Mouse (Mus musculus) lung, adult 2 months (tissue): ENCODE data around the gene Dhx37. TPM values are rescaled to one million over a fixed set of nuclear protein-coding genes. Genes with fewer than 3 reads are reported as not detected.
A peak's percentile ranks its signal among the peaks of the same experiment; 100 is the strongest.

Experiments used
- DNase-seq: peaks from one replicate; pipeline ENCODE4 v3.0.0; 2022
- H3K4me1 ChIP-seq: fragments of 200-500 bp; 2 replicates; pipeline ENCODE4 v1.6.1; 2011; ENCODE audit warnings: low read length; ENCODE audit not compliant: control insufficient read depth, insufficient read depth
- H3K4me3 ChIP-seq: fragments of 200-500 bp; replicated peaks from 2 replicates; pipeline ENCODE3; 2011; ENCODE audit warnings: low read depth, mild to moderate bottlenecking, control low read depth, low read length; ENCODE audit errors: extremely low read depth
- CTCF ChIP-seq: fragments of 200-500 bp; IDR thresholded peaks from 2 replicates; pipeline ENCODE4 v1.5.1; 2011; ENCODE audit warnings: mild to moderate bottlenecking, low read length, control low read depth; ENCODE audit not compliant: insufficient read depth
- POLR2A ChIP-seq: fragments of 200-500 bp; IDR thresholded peaks from 2 replicates; pipeline ENCODE4 v1.6.1; 2011; ENCODE audit warnings: low read depth, mild to moderate bottlenecking, control low read depth, low read length, borderline replicate concordance; ENCODE audit errors: extremely low read depth
- WGBS: fragments of 180-500 bp; shearing (Covaris S2); methylation state at CpG from one replicate; pipeline ENCODE4 v1.1.7; 2018; 5-methylcytosine and 5-hydroxymethylcytosine counted together
- polyA plus RNA-seq: library from polyadenylated mRNA; depleted of rRNA; stranded (reverse); fragments of >200 nt; gene quantifications from 2 replicates; pipeline ENCODE4 v1.2.3, GENCODE M21; 2012; rRNA removed

Dhx37 gene
- 11.1 and 13.4 TPM in 2 replicates for polyA plus RNA-seq

DNA sequence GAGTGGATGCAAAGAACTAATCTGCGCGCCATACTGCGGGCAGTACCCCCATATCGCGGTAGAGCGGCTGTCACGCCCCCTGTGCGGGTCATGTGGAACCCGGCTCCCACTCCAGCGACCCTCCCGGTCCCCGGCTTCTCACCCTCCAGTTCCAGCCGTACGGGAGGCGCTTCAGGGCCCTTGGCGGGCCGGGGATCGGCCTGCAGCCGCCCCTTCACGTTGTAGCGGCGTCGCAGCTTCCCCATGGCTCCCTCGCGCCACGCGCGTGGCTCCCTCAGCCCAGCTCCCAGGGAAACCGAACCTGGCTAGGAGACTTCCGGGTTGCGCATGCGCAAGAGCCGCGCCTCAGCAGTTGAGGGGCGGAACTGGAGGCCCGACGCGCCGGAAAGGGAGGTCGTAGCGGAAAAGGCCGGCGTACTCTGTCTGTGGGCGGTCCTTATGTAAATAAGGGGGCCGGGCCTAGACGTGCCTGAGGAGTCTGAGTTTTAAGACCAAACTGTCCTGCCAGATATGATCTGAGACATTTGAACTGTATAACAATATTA is at the start of gene Dhx37:
Dhx37 (minus strand) TSS at position 329 of the 545 bp plus-strand sequence.
- Histone ChIP-seq H3K4me1 (peaks cover 2% of the 10 kb centered on the region; the same call in 1 of the 2 replicates), H3K4me3 (peak within 1 kb of the TSS; percentile 78)
- TF ChIP-seq CTCF, result no peak
- TF ChIP-seq POLR2A, result peak; percentile 53; the same call in 1 of the 2 replicates
- under 1% methylated on average over 46 of the region's 46 CpGs for WGBS
- DNase-seq, result peak; percentile 87

DNA sequence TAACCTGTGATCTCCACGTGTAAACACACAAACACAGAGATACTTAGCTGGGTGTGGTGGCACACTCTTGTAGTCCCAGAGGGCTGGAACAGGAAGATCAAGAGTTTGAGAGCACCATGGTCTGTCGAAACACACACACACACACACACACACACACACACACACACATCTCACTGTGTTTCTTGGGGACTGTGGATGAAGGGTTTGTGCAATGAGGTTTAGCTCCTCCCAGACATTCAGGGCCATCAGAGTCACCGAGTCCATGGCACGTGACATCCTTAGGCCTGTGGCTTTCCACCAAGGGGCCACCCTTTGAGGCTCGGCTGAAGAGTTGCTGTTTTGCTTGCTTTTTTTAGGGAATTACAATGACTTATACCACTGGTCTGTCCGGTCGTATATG is 48.6 kb upstream of the Dhx37 start:
- Histone ChIP-seq H3K4me1 (no peaks in the 10 kb centered on the region), H3K4me3 (no peak overlapping the region)
- 79% methylated on average over 7 of the region's 7 CpGs for whole genome bisulfite sequencing
- DNase-seq, result no peak
- TF ChIP-seq CTCF (no peak), POLR2A (no peak)

GRCm38 (mm10) chr5:125480434-125481231 is 46.7 kb upstream of the Dhx37 start:
- TF ChIP-seq CTCF (no peak), POLR2A (no peak)
- peaks cover 2% of the 10 kb centered on the region; the same call in 1 of the 2 replicates for H3K4me1 ChIP-seq
- no peak overlapping the region for H3K4me3 ChIP-seq
- DNase-seq, result no peak
- 84% methylated on average over 11 of the region's 11 CpGs for WGBS

GRCm38 (mm10) chr5:125479376-125479775 is 45.5 kb upstream of the Dhx37 start:
- no peak for DNase-seq
- no peak overlapping the region for H3K4me3 ChIP-seq
- WGBS, result 94% methylated on average over 3 of the region's 3 CpGs
- TF ChIP-seq POLR2A, result no peak
- TF ChIP-seq CTCF, result no peak
- H3K4me1 ChIP-seq, result peaks cover 2% of the 10 kb centered on the region; the same call in 1 of the 2 replicates

DNA sequence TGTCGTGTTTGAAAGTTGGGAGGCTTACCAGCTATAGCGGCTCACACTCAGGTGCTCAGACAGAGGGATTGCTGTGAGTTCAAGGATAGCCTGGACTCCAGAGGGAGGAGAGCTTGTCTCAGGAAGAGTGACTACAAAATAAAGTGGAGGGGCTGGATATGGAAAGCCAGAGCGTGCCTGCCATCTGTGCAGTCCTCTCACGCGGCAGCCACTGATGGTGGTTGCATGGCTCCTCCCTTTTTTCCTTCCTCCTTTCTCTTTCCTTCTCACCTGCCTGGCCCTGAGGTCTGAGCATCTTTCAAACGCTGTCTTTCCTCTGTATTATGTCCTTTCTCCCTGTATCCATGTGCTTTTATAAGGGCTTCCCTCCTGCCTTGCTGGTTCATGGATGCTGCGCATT is 44.1 kb upstream of the Dhx37 start:
- Histone ChIP-seq H3K4me1 (peaks cover 2% of the 10 kb centered on the region; the same call in 1 of the 2 replicates), H3K4me3 (no peak overlapping the region)
- 82% methylated on average over 7 of the region's 7 CpGs for WGBS
- TF ChIP-seq CTCF, result no peak
- TF ChIP-seq POLR2A, result no peak
- no peak for DNase-seq

DNA sequence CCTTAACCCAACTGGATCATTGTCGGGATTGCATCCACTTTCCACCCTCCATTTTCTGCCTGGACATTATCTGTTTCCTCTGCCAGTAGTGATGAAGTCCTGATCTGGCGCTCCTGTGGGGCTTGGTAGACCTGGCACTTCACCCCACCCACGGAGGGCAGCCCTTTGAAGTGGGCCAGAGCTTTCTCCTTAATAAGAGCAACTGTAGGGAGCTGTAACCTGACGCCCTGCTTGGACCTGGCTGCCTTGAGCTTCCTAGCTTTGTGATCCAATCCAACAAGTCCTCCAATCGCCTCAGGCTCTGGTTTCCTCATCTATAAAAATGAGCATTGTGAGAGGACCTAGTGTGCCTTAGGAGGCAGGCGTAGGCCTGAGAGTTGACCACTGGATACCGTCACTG is 43.6 kb upstream of the Dhx37 start:
- WGBS, result 76% methylated on average over 7 of the region's 7 CpGs
- TF ChIP-seq CTCF (no peak), POLR2A (no peak)

GRCm38 (mm10) chr5:125476799-125477198 is 42.9 kb upstream of the Dhx37 start:
- TF ChIP-seq POLR2A (no peak), CTCF (no peak)
- Histone ChIP-seq H3K4me1 (peaks cover 2% of the 10 kb centered on the region; the same call in 1 of the 2 replicates), H3K4me3 (no peak overlapping the region)
- 64% methylated on average over 7 of the region's 7 CpGs for WGBS
- no peak for DNase-seq

More for the DNA sequence above, 43.6 kb upstream of the Dhx37 start:
- Histone ChIP-seq H3K4me1 (peaks cover 2% of the 10 kb centered on the region; the same call in 1 of the 2 replicates), H3K4me3 (no peak overlapping the region)
- DNase-seq, result no peak

- DNase-seq, result peak; percentile 31
- WGBS, result 18% methylated on average over 5 of the region's 5 CpGs
- TF ChIP-seq POLR2A, result no peak
- TF ChIP-seq CTCF, result no peak
- Histone ChIP-seq H3K4me3 (peak overlapping the region; percentile 87), H3K4me1 (peaks cover 2% of the 10 kb centered on the region; the same call in 1 of the 2 replicates)
Measured at GRCm38 (mm10) chr5:125476286-125476625, 42.3 kb upstream of the Dhx37 start.

- whole genome bisulfite sequencing, result 1% methylated on average over 59 of the region's 60 CpGs
- peak within 1 kb of the TSS; percentile 87 for H3K4me3 ChIP-seq
- TF ChIP-seq POLR2A, result peak; percentile 90; the same call in 1 of the 2 replicates
- TF ChIP-seq CTCF, result no peak
- peak; percentile 99 for DNase-seq
- peaks cover 2% of the 10 kb centered on the region; the same call in 1 of the 2 replicates for H3K4me1 ChIP-seq
Measured at GRCm38 (mm10) chr5:125475601-125476285, 41.8 kb upstream of the Dhx37 start, which contains the start of gene Aacs. TSS of gene Aacs (plus strand) at chr5:125475814.
